Mouse (Mus musculus): ENCODE data around the gene Stab2. TPM values are rescaled to one million over a fixed set of nuclear protein-coding genes. Genes with fewer than 3 reads are reported as not detected.

Stab2 gene
- polyA plus RNA-seq, 1 experiment from 2014 or later, result 1.1 TPM

- Histone ChIP-seq H3K27ac (ENCODE audit: low read length) (no peak overlapping the region), H3K27me3 (ENCODE audit: control insufficient read depth, insufficient read depth, low read length) (no peaks in the 10 kb centered on the region), H3K4me3 (ENCODE audit: low read depth, low read length) (no peak overlapping the region), H3K9ac (replicated peaks; ENCODE audit: low read depth, low read length) (no peak overlapping the region), H3K9me3 (ENCODE audit: control insufficient read depth, low read depth, low read length) (no peaks in the 10 kb centered on the region), H3K4me2 (replicated peaks; ENCODE audit: low read depth, low read length) (no peak overlapping the region), H3K36me3 (ENCODE audit: control insufficient read depth, insufficient read depth, low read length) (no peaks in the 10 kb centered on the region), H3K4me1 (ENCODE audit: control insufficient read depth, insufficient read depth, low read length) (no peaks in the 10 kb centered on the region)
- no peak for ATAC-seq (ENCODE audit: insufficient number of reproducible peaks, insufficient read depth, low FRiP score, low read depth)
- 83% methylated on average over 7 of the region's 7 CpGs for WGBS
These were observed 129.1 kb downstream of the Stab2 start for GRCm38 (mm10) chr10:86878721-86879120.

DNA sequence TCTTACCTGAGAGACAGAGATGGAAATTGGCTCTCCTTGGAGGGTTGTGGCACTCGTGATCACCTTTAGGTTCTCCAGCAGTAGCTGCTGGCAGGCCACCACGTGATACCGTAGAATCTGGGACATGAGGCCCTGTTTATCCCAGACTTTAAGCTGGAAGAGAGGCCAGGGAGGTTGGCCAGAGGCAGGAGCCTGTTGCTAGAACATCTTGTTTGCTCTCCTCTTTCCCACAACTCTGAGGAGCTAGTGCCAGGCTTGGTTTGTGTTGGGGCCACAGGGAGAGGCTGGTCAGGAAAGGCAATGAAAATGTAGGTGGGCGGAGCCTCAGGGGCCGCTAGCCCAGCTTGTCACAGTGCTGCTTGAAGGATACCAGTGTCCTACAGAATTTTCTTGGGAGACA is 135.2 kb downstream of the Stab2 start:
- Histone ChIP-seq H3K4me2 (replicated peaks; ENCODE audit: low read depth, low read length) (no peak overlapping the region), H3K36me3 (ENCODE audit: control insufficient read depth, insufficient read depth, low read length) (no peaks in the 10 kb centered on the region), H3K27me3 (ENCODE audit: control insufficient read depth, insufficient read depth, low read length) (no peaks in the 10 kb centered on the region), H3K27ac (ENCODE audit: low read length) (no peak overlapping the region), H3K9me3 (ENCODE audit: control insufficient read depth, low read depth, low read length) (no peaks in the 10 kb centered on the region), H3K9ac (replicated peaks; ENCODE audit: low read depth, low read length) (no peak overlapping the region), H3K4me3 (ENCODE audit: low read depth, low read length) (no peak overlapping the region), H3K4me1 (ENCODE audit: control insufficient read depth, insufficient read depth, low read length) (no peaks in the 10 kb centered on the region)
- ATAC-seq (ENCODE audit: insufficient number of reproducible peaks, insufficient read depth, low FRiP score, low read depth), result no peak
- 66% methylated on average over 5 of the region's 5 CpGs for WGBS

GRCm38 (mm10) chr10:86872121-86872520 is 135.7 kb downstream of the Stab2 start:
- ATAC-seq (ENCODE audit: insufficient number of reproducible peaks, insufficient read depth, low FRiP score, low read depth), result no peak
- no peak overlapping the region for H3K4me2 ChIP-seq (replicated peaks; ENCODE audit: low read depth, low read length)
- 69% methylated on average over 7 of the region's 7 CpGs for WGBS
- no peak overlapping the region for H3K27ac ChIP-seq (ENCODE audit: low read length)
- no peaks in the 10 kb centered on the region for H3K27me3 ChIP-seq (ENCODE audit: control insufficient read depth, insufficient read depth, low read length)
- H3K9me3 ChIP-seq (ENCODE audit: control insufficient read depth, low read depth, low read length), result no peaks in the 10 kb centered on the region
- H3K9ac ChIP-seq (replicated peaks; ENCODE audit: low read depth, low read length), result no peak overlapping the region
- no peaks in the 10 kb centered on the region for H3K36me3 ChIP-seq (ENCODE audit: control insufficient read depth, insufficient read depth, low read length)
- no peaks in the 10 kb centered on the region for H3K4me1 ChIP-seq (ENCODE audit: control insufficient read depth, insufficient read depth, low read length)
- no peak overlapping the region for H3K4me3 ChIP-seq (ENCODE audit: low read depth, low read length)

DNA sequence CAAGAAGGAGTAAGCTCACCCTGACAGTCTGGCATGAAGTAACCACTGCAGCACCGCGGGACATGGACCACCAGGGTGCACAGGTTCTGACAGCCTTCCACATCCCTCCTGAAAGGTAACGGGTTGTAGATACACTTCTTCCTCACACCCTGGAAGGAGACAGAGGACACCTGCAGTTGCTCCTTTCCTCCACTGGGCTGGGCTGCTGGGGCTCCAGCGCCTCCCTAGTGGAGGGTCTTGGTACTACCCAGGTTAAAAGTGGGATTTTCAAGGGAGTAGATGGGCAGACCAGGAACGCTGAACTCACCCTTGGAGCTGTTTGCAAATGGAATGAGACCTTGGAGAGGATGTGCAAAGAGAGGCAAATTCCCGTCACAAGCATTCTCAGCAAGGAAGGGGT is 144.4 kb downstream of the Stab2 start:
- WGBS, result 87% methylated on average over 6 of the region's 6 CpGs
- Histone ChIP-seq H3K36me3 (ENCODE audit: control insufficient read depth, insufficient read depth, low read length) (no peaks in the 10 kb centered on the region), H3K9me3 (ENCODE audit: control insufficient read depth, low read depth, low read length) (no peaks in the 10 kb centered on the region), H3K27me3 (ENCODE audit: control insufficient read depth, insufficient read depth, low read length) (no peaks in the 10 kb centered on the region), H3K4me3 (ENCODE audit: low read depth, low read length) (no peak overlapping the region), H3K9ac (replicated peaks; ENCODE audit: low read depth, low read length) (no peak overlapping the region), H3K4me1 (ENCODE audit: control insufficient read depth, insufficient read depth, low read length) (no peaks in the 10 kb centered on the region), H3K4me2 (replicated peaks; ENCODE audit: low read depth, low read length) (no peak overlapping the region), H3K27ac (ENCODE audit: low read length) (no peak overlapping the region)
- ATAC-seq (ENCODE audit: insufficient number of reproducible peaks, insufficient read depth, low FRiP score, low read depth), result no peak

DNA sequence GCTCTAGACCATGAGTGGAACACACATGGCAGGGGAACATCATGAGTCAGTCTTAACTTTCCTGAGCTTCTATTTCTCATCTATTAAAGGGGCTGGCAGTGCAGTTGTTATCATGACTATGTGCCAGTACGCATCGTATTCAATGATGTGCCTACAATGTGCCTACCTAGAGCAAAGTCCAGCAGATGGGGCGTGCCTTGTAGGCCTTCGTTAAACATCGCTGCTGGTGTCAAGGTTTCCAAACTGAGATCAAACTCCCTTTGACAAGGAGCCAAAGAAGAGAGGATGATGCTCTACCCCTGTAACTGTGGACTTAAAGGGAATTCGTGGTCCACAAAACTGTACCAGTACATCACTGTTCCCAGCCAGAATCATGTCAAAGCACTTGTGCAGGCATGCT is 145.3 kb downstream of the Stab2 start:
- no peak overlapping the region for H3K27ac ChIP-seq (ENCODE audit: low read length)
- no peak overlapping the region for H3K4me2 ChIP-seq (replicated peaks; ENCODE audit: low read depth, low read length)
- no peaks in the 10 kb centered on the region for H3K4me1 ChIP-seq (ENCODE audit: control insufficient read depth, insufficient read depth, low read length)
- no peak overlapping the region for H3K9ac ChIP-seq (replicated peaks; ENCODE audit: low read depth, low read length)
- no peak for ATAC-seq (ENCODE audit: insufficient number of reproducible peaks, insufficient read depth, low FRiP score, low read depth)
- H3K9me3 ChIP-seq (ENCODE audit: control insufficient read depth, low read depth, low read length), result no peaks in the 10 kb centered on the region
- no peaks in the 10 kb centered on the region for H3K27me3 ChIP-seq (ENCODE audit: control insufficient read depth, insufficient read depth, low read length)
- no peaks in the 10 kb centered on the region for H3K36me3 ChIP-seq (ENCODE audit: control insufficient read depth, insufficient read depth, low read length)
- 90% methylated on average over 6 of the region's 6 CpGs for WGBS
- no peak overlapping the region for H3K4me3 ChIP-seq (ENCODE audit: low read depth, low read length)

GRCm38 (mm10) chr10:86860396-86860795 is 147.4 kb downstream of the Stab2 start:
- WGBS, result 78% methylated on average over 4 of the region's 4 CpGs
- no peak for ATAC-seq (ENCODE audit: insufficient number of reproducible peaks, insufficient read depth, low FRiP score, low read depth)
- H3K27me3 ChIP-seq (ENCODE audit: control insufficient read depth, insufficient read depth, low read length), result no peaks in the 10 kb centered on the region
- no peak overlapping the region for H3K9ac ChIP-seq (replicated peaks; ENCODE audit: low read depth, low read length)
- no peak overlapping the region for H3K4me3 ChIP-seq (ENCODE audit: low read depth, low read length)
- H3K9me3 ChIP-seq (ENCODE audit: control insufficient read depth, low read depth, low read length), result no peaks in the 10 kb centered on the region
- no peaks in the 10 kb centered on the region for H3K4me1 ChIP-seq (ENCODE audit: control insufficient read depth, insufficient read depth, low read length)
- no peak overlapping the region for H3K27ac ChIP-seq (ENCODE audit: low read length)
- no peaks in the 10 kb centered on the region for H3K36me3 ChIP-seq (ENCODE audit: control insufficient read depth, insufficient read depth, low read length)
- H3K4me2 ChIP-seq (replicated peaks; ENCODE audit: low read depth, low read length), result no peak overlapping the region

DNA sequence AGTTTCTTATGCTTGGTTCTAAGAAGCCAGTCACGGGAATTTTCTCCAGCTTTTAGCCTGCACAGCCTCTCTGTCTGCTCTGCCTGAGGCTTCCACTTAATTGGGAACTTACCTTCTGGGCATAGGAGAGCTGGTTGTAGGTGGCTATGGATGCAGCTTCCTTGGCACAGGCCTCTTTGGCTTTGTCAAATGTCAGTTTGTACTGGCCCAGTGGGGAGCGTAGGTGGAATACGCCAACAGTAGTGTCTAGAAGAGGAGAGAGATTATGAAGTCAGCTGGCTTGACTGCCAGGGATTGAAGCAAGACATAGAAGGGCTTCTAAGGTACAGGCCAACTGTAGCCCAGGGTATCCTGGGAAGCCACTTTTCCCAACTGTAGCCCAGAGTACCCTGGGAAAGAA is 154.4 kb downstream of the Stab2 start:
- 83% methylated on average over 3 of the region's 3 CpGs for WGBS
- Histone ChIP-seq H3K27me3 (ENCODE audit: control insufficient read depth, insufficient read depth, low read length) (no peaks in the 10 kb centered on the region), H3K9me3 (ENCODE audit: control insufficient read depth, low read depth, low read length) (no peaks in the 10 kb centered on the region), H3K36me3 (ENCODE audit: control insufficient read depth, insufficient read depth, low read length) (no peaks in the 10 kb centered on the region), H3K4me1 (ENCODE audit: control insufficient read depth, insufficient read depth, low read length) (no peaks in the 10 kb centered on the region), H3K27ac (ENCODE audit: low read length) (no peak overlapping the region), H3K4me2 (replicated peaks; ENCODE audit: low read depth, low read length) (no peak overlapping the region), H3K9ac (replicated peaks; ENCODE audit: low read depth, low read length) (no peak overlapping the region), H3K4me3 (ENCODE audit: low read depth, low read length) (no peak overlapping the region)
- ATAC-seq (ENCODE audit: insufficient number of reproducible peaks, insufficient read depth, low FRiP score, low read depth), result no peak

GRCm38 (mm10) chr10:86852160-86852559 is 155.7 kb downstream of the Stab2 start:
- no peaks in the 10 kb centered on the region for H3K27me3 ChIP-seq (ENCODE audit: control insufficient read depth, insufficient read depth, low read length)
- ATAC-seq (ENCODE audit: insufficient number of reproducible peaks, insufficient read depth, low FRiP score, low read depth), result no peak
- H3K4me3 ChIP-seq (ENCODE audit: low read depth, low read length), result no peak overlapping the region
- WGBS, result 86% methylated on average over 6 of the region's 6 CpGs
- no peaks in the 10 kb centered on the region for H3K36me3 ChIP-seq (ENCODE audit: control insufficient read depth, insufficient read depth, low read length)
- H3K4me2 ChIP-seq (replicated peaks; ENCODE audit: low read depth, low read length), result no peak overlapping the region
- no peak overlapping the region for H3K27ac ChIP-seq (ENCODE audit: low read length)
- H3K9me3 ChIP-seq (ENCODE audit: control insufficient read depth, low read depth, low read length), result no peaks in the 10 kb centered on the region
- no peaks in the 10 kb centered on the region for H3K4me1 ChIP-seq (ENCODE audit: control insufficient read depth, insufficient read depth, low read length)
- no peak overlapping the region for H3K9ac ChIP-seq (replicated peaks; ENCODE audit: low read depth, low read length)

DNA sequence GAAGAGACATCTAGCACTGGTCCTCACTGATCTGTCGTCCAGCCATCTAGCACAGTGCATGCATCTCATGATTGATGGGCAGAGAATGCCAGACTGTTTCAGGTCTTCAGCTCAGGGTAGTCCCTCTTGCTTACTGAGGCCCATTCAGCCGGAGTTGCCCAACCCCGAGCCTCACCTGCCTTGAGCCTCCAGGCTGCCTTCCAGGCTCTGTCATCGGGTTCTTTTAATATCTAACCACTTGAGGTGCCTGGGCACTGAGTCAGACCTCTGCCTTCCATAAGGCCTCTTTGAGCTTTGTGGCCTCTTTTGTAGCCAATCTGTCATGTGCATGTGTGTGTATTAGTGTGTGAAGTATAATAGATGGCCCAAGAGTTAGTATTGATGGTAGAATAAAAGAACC is 158.3 kb downstream of the Stab2 start:
- Histone ChIP-seq H3K27ac (ENCODE audit: low read length) (no peak overlapping the region), H3K4me3 (ENCODE audit: low read depth, low read length) (no peak overlapping the region), H3K9me3 (ENCODE audit: control insufficient read depth, low read depth, low read length) (no peaks in the 10 kb centered on the region), H3K4me1 (ENCODE audit: control insufficient read depth, insufficient read depth, low read length) (no peaks in the 10 kb centered on the region), H3K36me3 (ENCODE audit: control insufficient read depth, insufficient read depth, low read length) (no peaks in the 10 kb centered on the region), H3K9ac (replicated peaks; ENCODE audit: low read depth, low read length) (no peak overlapping the region), H3K27me3 (ENCODE audit: control insufficient read depth, insufficient read depth, low read length) (no peaks in the 10 kb centered on the region), H3K4me2 (replicated peaks; ENCODE audit: low read depth, low read length) (no peak overlapping the region)
- no peak for ATAC-seq (ENCODE audit: insufficient number of reproducible peaks, insufficient read depth, low FRiP score, low read depth)
- 77% methylated on average over 4 of the region's 4 CpGs for WGBS

Measured in stomach, embryonic 14.5 days (tissue).